Mouse (Mus musculus) stomach, embryonic 14.5 days (tissue): ENCODE measurements around the gene Rnf145. TPM values are rescaled to one million over a fixed set of nuclear protein-coding genes. Genes with fewer than 3 reads are reported as not detected.

Experiments used
- ATAC-seq: fragments of 200-750 bp; cut with Nextera tagmentation; 2 replicates; pipeline ENCODE4 v1.8.0; 2017; ENCODE audit warnings: low read depth, moderate TSS enrichment; ENCODE audit not compliant: insufficient number of reproducible peaks, insufficient read depth, low FRiP score
- H3K27ac ChIP-seq: fragments of 300-500 bp; sonication (generic); 2 replicates; pipeline ENCODE4 v1.5.1; 2014; ENCODE audit warnings: mild to moderate bottlenecking, low read length, moderate library complexity, mixed read lengths
- H3K27me3 ChIP-seq: fragments of 300-500 bp; sonication (generic); 2 replicates; pipeline ENCODE4 v1.6.1; 2014; ENCODE audit warnings: low read length, control low read depth, mixed read lengths; ENCODE audit not compliant: control insufficient read depth, insufficient read depth
- H3K36me3 ChIP-seq: fragments of 300-500 bp; sonication (generic); 2 replicates; pipeline ENCODE4 v1.6.1; 2014; ENCODE audit warnings: mild to moderate bottlenecking, control low read depth, low read length, moderate library complexity, mixed read lengths; ENCODE audit not compliant: control insufficient read depth, insufficient read depth
- H3K4me1 ChIP-seq: fragments of 300-500 bp; sonication (generic); 2 replicates; pipeline ENCODE4 v1.6.1; 2014; ENCODE audit warnings: low read length, control low read depth, mixed read lengths; ENCODE audit not compliant: control insufficient read depth, insufficient read depth
- H3K4me2 ChIP-seq: fragments of 300-500 bp; sonication (generic); replicated peaks from 2 replicates; pipeline ENCODE4 v1.6.1; 2014; ENCODE audit warnings: low read depth, low read length, control low read depth
- H3K4me3 ChIP-seq: fragments of 300-500 bp; sonication (generic); 2 replicates; pipeline ENCODE4 v1.5.1; 2014; ENCODE audit warnings: low read depth, low read length, control low read depth
- H3K9ac ChIP-seq: fragments of 300-500 bp; sonication (generic); replicated peaks from 2 replicates; pipeline ENCODE4 v1.6.1; 2014; ENCODE audit warnings: low read depth, mild to moderate bottlenecking, control low read depth, low read length, moderate library complexity, mixed read lengths
- H3K9me3 ChIP-seq: fragments of 300-500 bp; sonication (generic); 2 replicates; pipeline ENCODE4 v1.6.1; 2016; ENCODE audit warnings: low read depth, low read length, control low read depth; ENCODE audit not compliant: control insufficient read depth
- WGBS: fragments of 180-500 bp; shearing (Covaris S2); extraction: QIAGEN DNeasy Blood & Tissue Kit; methylation state at CpG from one replicate; pipeline ENCODE4 v1.1.7; 2014; 5-methylcytosine and 5-hydroxymethylcytosine counted together
- polyA plus RNA-seq: library from polyadenylated mRNA; unstranded; fragments of >200 nt; fragmentation: Nextera tagmentation; extraction: Ambion mirVana; gene quantifications from 2 replicates; pipeline ENCODE4 v1.2.1, GENCODE M21; 2014

The Rnf145 gene
- polyA plus RNA-seq, 1 experiment from 2014 or later = 84.7 TPM

DNA sequence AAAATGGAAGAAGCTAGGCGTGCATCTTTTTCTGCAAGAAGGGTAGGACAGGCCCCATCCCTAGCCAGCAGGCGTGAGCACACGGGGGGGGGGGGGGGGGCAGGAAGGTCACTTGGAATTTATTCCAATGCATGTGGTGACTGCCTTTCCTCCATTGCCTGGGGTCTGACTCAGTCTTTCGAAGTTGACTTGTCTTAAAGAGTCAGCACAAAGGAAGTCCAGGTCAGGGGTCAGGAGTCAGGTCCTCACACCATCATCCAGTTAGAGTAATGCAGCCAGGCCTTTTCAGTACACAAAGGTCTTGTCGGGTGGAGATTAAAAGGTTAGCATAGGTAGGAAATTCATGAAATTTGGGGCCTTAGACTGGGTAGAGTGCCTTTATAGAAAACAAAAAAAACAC is 24.8 kb downstream of the Rnf145 start:
- WGBS = 69% methylated on average over 5 of the region's 5 CpGs
- no peak overlapping the region for H3K4me3 ChIP-seq
- H3K4me1 ChIP-seq = no peaks in the 10 kb centered on the region
- no peak overlapping the region for H3K4me2 ChIP-seq
- no peaks in the 10 kb centered on the region for H3K9me3 ChIP-seq
- no peak for ATAC-seq
- H3K9ac ChIP-seq = no peak overlapping the region
- peaks cover 25% of the 10 kb centered on the region for H3K36me3 ChIP-seq
- no peak overlapping the region for H3K27ac ChIP-seq
- no peaks in the 10 kb centered on the region for H3K27me3 ChIP-seq

GRCm38 (mm10) chr11:44543996-44544395 is 25.2 kb downstream of the Rnf145 start:
- peaks cover 28% of the 10 kb centered on the region for H3K36me3 ChIP-seq
- no peak overlapping the region for H3K4me2 ChIP-seq
- H3K4me1 ChIP-seq = no peaks in the 10 kb centered on the region
- no peak for ATAC-seq
- no peaks in the 10 kb centered on the region for H3K9me3 ChIP-seq
- H3K9ac ChIP-seq = no peak overlapping the region
- WGBS = 73% methylated on average over 6 of the region's 6 CpGs
- no peak overlapping the region for H3K27ac ChIP-seq
- no peaks in the 10 kb centered on the region for H3K27me3 ChIP-seq
- H3K4me3 ChIP-seq = no peak overlapping the region

GRCm38 (mm10) chr11:44545181-44545580 is 26.4 kb downstream of the Rnf145 start:
- H3K36me3 ChIP-seq = peaks cover 36% of the 10 kb centered on the region
- WGBS = 43% methylated on average over 7 of the region's 7 CpGs
- no peak overlapping the region for H3K9ac ChIP-seq
- no peak overlapping the region for H3K4me3 ChIP-seq
- no peak overlapping the region for H3K27ac ChIP-seq
- no peaks in the 10 kb centered on the region for H3K4me1 ChIP-seq
- no peaks in the 10 kb centered on the region for H3K9me3 ChIP-seq
- H3K27me3 ChIP-seq = no peaks in the 10 kb centered on the region
- H3K4me2 ChIP-seq = no peak overlapping the region
- ATAC-seq = no peak

GRCm38 (mm10) chr11:44546250-44546649 is 27.5 kb downstream of the Rnf145 start:
- 83% methylated on average over 8 of the region's 8 CpGs for WGBS
- Histone ChIP-seq H3K27me3 (no peaks in the 10 kb centered on the region), H3K9me3 (no peaks in the 10 kb centered on the region), H3K4me3 (no peak overlapping the region), H3K36me3 (peaks cover 47% of the 10 kb centered on the region), H3K9ac (no peak overlapping the region), H3K4me2 (no peak overlapping the region), H3K4me1 (no peaks in the 10 kb centered on the region), H3K27ac (no peak overlapping the region)
- ATAC-seq = no peak

GRCm38 (mm10) chr11:44547651-44548196 is 29.0 kb downstream of the Rnf145 start:
- Histone ChIP-seq H3K4me2 (no peak overlapping the region), H3K27ac (no peak overlapping the region), H3K27me3 (no peaks in the 10 kb centered on the region), H3K36me3 (peaks cover 52% of the 10 kb centered on the region), H3K4me3 (no peak overlapping the region), H3K4me1 (no peaks in the 10 kb centered on the region), H3K9ac (no peak overlapping the region), H3K9me3 (no peaks in the 10 kb centered on the region)
- 82% methylated on average over 8 of the region's 8 CpGs for WGBS
- no peak for ATAC-seq

GRCm38 (mm10) chr11:44548816-44549215 is 30.1 kb downstream of the Rnf145 start:
- Histone ChIP-seq H3K4me1 (no peaks in the 10 kb centered on the region), H3K9ac (no peak overlapping the region), H3K4me2 (no peak overlapping the region), H3K27me3 (no peaks in the 10 kb centered on the region), H3K27ac (no peak overlapping the region), H3K9me3 (no peaks in the 10 kb centered on the region), H3K36me3 (peaks cover 60% of the 10 kb centered on the region), H3K4me3 (no peak overlapping the region)
- WGBS = 94% methylated on average over 12 of the region's 12 CpGs
- ATAC-seq = no peak

DNA sequence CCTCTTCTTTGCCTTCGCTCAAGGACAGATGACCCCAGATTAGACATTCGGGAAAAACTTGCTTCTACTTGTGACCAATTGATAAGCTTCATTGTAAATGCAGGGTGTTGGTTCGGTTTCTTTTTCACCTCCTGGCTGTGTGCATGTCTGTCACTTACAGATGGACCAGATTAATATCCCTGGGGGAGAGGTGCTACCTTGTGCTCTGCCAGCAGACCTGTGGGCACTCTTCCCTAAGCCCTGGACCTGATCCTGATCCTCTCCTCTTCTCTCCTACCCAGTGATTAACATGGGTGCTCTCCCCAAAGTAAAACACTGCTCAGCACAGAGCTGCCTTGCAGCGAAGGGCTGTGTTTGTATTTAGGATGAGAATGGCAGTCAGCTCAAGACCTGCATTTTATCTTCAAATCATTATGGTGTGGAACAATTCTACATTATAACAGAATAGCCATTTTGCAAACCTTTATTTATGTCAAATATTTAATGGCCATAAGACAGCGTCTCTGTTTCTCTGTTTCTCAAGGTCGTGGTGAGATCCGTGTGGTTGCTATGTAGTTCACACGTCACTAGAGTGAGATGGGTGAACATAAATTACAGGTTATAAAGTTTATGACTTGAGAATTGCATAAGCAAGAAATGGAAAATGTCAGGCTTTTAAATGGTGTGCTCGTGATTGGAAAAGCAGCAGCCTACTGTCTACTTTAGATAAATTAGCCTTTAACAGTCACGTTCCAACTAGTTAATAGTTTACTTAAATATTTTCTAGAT is 30.9 kb downstream of the Rnf145 start:
- Histone ChIP-seq H3K9ac (no peak overlapping the region), H3K9me3 (no peaks in the 10 kb centered on the region), H3K27me3 (no peaks in the 10 kb centered on the region), H3K27ac (no peak overlapping the region), H3K4me1 (no peaks in the 10 kb centered on the region), H3K4me3 (no peak overlapping the region), H3K4me2 (no peak overlapping the region), H3K36me3 (peaks cover 57% of the 10 kb centered on the region)
- ATAC-seq = no peak
- 79% methylated on average over 10 of the region's 10 CpGs for WGBS

DNA sequence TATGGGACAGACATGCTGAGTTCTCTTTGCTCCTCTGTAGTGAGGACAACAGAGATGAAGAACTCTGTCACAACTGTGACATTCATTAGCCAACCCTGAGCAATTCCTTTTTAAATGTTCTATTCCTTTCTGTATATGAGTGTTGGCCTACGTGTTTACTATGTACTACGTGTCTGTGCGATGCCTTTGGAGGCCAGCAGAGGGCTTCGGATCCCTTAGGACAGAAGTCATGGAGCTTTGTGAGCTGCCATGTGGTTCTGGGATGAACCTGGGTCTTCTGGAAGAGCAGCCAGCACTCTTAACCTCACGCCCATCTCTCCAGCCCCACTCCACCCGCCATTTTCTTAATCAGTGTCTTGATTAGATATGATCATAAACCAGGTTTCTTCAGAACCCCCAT is 32.2 kb downstream of the Rnf145 start:
- no peaks in the 10 kb centered on the region for H3K27me3 ChIP-seq
- no peak overlapping the region for H3K4me3 ChIP-seq
- H3K4me1 ChIP-seq = no peaks in the 10 kb centered on the region
- no peak overlapping the region for H3K9ac ChIP-seq
- peaks cover 54% of the 10 kb centered on the region for H3K36me3 ChIP-seq
- no peak overlapping the region for H3K27ac ChIP-seq
- ATAC-seq = no peak
- 97% methylated on average over 6 of the region's 6 CpGs for WGBS
- H3K4me2 ChIP-seq = no peak overlapping the region
- H3K9me3 ChIP-seq = no peaks in the 10 kb centered on the region

GRCm38 (mm10) chr11:44554339-44554738 is 35.6 kb downstream of the Rnf145 start:
- WGBS = 79% methylated on average over 4 of the region's 4 CpGs
- Histone ChIP-seq H3K36me3 (peaks cover 55% of the 10 kb centered on the region), H3K27ac (no peak overlapping the region), H3K4me2 (no peak overlapping the region), H3K4me1 (no peaks in the 10 kb centered on the region), H3K9ac (no peak overlapping the region), H3K27me3 (no peaks in the 10 kb centered on the region), H3K9me3 (no peaks in the 10 kb centered on the region), H3K4me3 (no peak overlapping the region)
- ATAC-seq = no peak
